Mouse (Mus musculus) C2C12 (cell line): ENCODE results near the gene Lyplal1.
A peak's percentile ranks its signal among the peaks of the same experiment; 100 is the strongest.

Experiments used
- CTCF ChIP-seq: IDR thresholded peaks from one replicate; pipeline ENCODE4 v1.5.1; 2011; ENCODE audit not compliant: control insufficient read depth, insufficient read depth, insufficient read length
- FOSL1 ChIP-seq: IDR thresholded peaks from one replicate; pipeline ENCODE4 v1.8.0; 2011; ENCODE audit warnings: mild to moderate bottlenecking, low read length; ENCODE audit not compliant: poor library complexity, insufficient read depth, severe bottlenecking
- MAX ChIP-seq: IDR thresholded peaks from one replicate; pipeline ENCODE4 v1.6.1; 2011; ENCODE audit warnings: mild to moderate bottlenecking, control low read depth
- MYOD1 ChIP-seq: IDR thresholded peaks from one replicate; pipeline ENCODE4 v1.6.1; 2011; ENCODE audit warnings: low read depth; ENCODE audit not compliant: control insufficient read depth, insufficient read length
- MYOG ChIP-seq: IDR thresholded peaks from one replicate; pipeline ENCODE4 v1.6.1; 2011; ENCODE audit not compliant: control insufficient read depth, insufficient read length; ENCODE audit errors: extremely low read depth
- USF1 ChIP-seq: IDR thresholded peaks from one replicate; pipeline ENCODE4 v1.6.1; 2011; ENCODE audit warnings: low read depth, mild to moderate bottlenecking, control low read depth, moderate library complexity

GRCm38 (mm10) chr1:186116701-186117488 is at the start of gene Lyplal1:
- no peak for TF ChIP-seq CTCF
- TF ChIP-seq USF1, result no peak
- TF ChIP-seq FOSL1, result no peak
- TF ChIP-seq MYOG, result no peak
- peak; percentile 35 for TF ChIP-seq MAX
- TF ChIP-seq MYOD1, result no peak
